Mouse (Mus musculus): Measurements from ENCODE around the gene Slc37a2. TPM values are rescaled to one million over a fixed set of nuclear protein-coding genes. Genes with fewer than 3 reads are reported as not detected.
"Not testable (repeated sequence)": the region's sequence is repeated elsewhere in the genome, so short reads cannot be mapped to it uniquely, and the experiment has no call there.

Gene Slc37a2
- polyA plus RNA-seq (2016; fragmentation: Nextera tagmentation; extraction: Ambion mirVana), result 1.7 TPM in 2 replicates

GRCm38 (mm10) chr9:37255149-37255888, at the start of gene Slc37a2:
Gene Slc37a2, minus strand, starts transcription at chr9:37255738.
- H3K9ac ChIP-seq, result peak within 1 kb of the TSS; percentile 63
- H3K4me2 ChIP-seq (replicated peaks), result peak within 1 kb of the TSS; percentile 84
- WGBS, result 4% methylated on average over 36 of the region's 38 CpGs
- H3K4me1 ChIP-seq, result peaks cover 15% of the 10 kb centered on the region
- H3K4me3 ChIP-seq, result peak within 1 kb of the TSS; percentile 40
- no peaks in the 10 kb centered on the region for H3K9me3 ChIP-seq (replicated peaks)
- H3K36me3 ChIP-seq, result no peaks in the 10 kb centered on the region
- H3K27ac ChIP-seq, result no peak within 1 kb of the TSS
- peak; percentile 71 for ATAC-seq (ENCODE audit: low FRiP score)
- H3K27me3 ChIP-seq, result peaks cover 5% of the 10 kb centered on the region

- Histone ChIP-seq H3K9ac (no peak overlapping the region), H3K27ac (no peak overlapping the region), H3K9me3 (replicated peaks) (no peaks in the 10 kb centered on the region), H3K27me3 (no peaks in the 10 kb centered on the region), H3K4me3 (no peak overlapping the region), H3K36me3 (0 out of 2 replicates have a peak, but pooled peaks cover 2% of the 10 kb centered on the region), H3K4me1 (no peaks in the 10 kb centered on the region), H3K4me2 (replicated peaks) (no peak overlapping the region)
- 98% methylated on average over 1 of the region's 1 CpGs for WGBS
- no peak for ATAC-seq (ENCODE audit: low FRiP score)
Observed at GRCm38 (mm10) chr9:37301720-37302119, 46.2 kb upstream of the Slc37a2 start.

- H3K36me3 ChIP-seq; H3K9me3 ChIP-seq (replicated peaks); H3K4me2 ChIP-seq (replicated peaks); H3K4me1 ChIP-seq; H3K4me3 ChIP-seq; ATAC-seq (ENCODE audit: low FRiP score); H3K9ac ChIP-seq; H3K27me3 ChIP-seq; H3K27ac ChIP-seq: not testable (repeated sequence)
- WGBS, result 79% methylated on average over 1 of the region's 1 CpGs
Observed at GRCm38 (mm10) chr9:37300501-37300900, 45.0 kb upstream of the Slc37a2 start.

GRCm38 (mm10) chr9:37295586-37295985, 40.0 kb upstream of the Slc37a2 start:
- H3K27ac ChIP-seq, result no peak overlapping the region
- H3K4me3 ChIP-seq, result no peak overlapping the region
- H3K36me3 ChIP-seq, result no peaks in the 10 kb centered on the region
- no peak overlapping the region for H3K9ac ChIP-seq
- no peaks in the 10 kb centered on the region for H3K27me3 ChIP-seq
- H3K4me2 ChIP-seq (replicated peaks), result no peak overlapping the region
- no peak for ATAC-seq (ENCODE audit: low FRiP score)
- no peaks in the 10 kb centered on the region for H3K4me1 ChIP-seq
- H3K9me3 ChIP-seq (replicated peaks), result no peaks in the 10 kb centered on the region

GRCm38 (mm10) chr9:37266622-37267021, 11.1 kb upstream of the Slc37a2 start:
- Histone ChIP-seq H3K4me3 (no peak overlapping the region), H3K9ac (no peak overlapping the region), H3K27me3 (no peaks in the 10 kb centered on the region), H3K36me3 (no peaks in the 10 kb centered on the region), H3K4me1 (no peaks in the 10 kb centered on the region), H3K9me3 (replicated peaks) (no peaks in the 10 kb centered on the region), H3K27ac (no peak overlapping the region), H3K4me2 (replicated peaks) (no peak overlapping the region)
- 92% methylated on average over 2 of the region's 2 CpGs for WGBS
- ATAC-seq (ENCODE audit: low FRiP score), result no peak

- Histone ChIP-seq H3K4me3 (peak overlapping the region; percentile 40), H3K27me3 (peaks cover 5% of the 10 kb centered on the region), H3K4me1 (peaks cover 15% of the 10 kb centered on the region), H3K4me2 (replicated peaks) (peak overlapping the region; percentile 84), H3K9ac (no peak overlapping the region), H3K27ac (no peak overlapping the region), H3K36me3 (no peaks in the 10 kb centered on the region), H3K9me3 (replicated peaks) (no peaks in the 10 kb centered on the region)
- WGBS, result 38% methylated on average over 7 of the region's 7 CpGs
- ATAC-seq (ENCODE audit: low FRiP score), result peak; percentile 60; the same call in 1 of the 2 replicates
Observed at GRCm38 (mm10) chr9:37255889-37256225, 319 bp upstream of the Slc37a2 start.

GRCm38 (mm10) chr9:37254531-37255110, 917 bp downstream of the Slc37a2 start:
- Histone ChIP-seq H3K9ac (0 out of 2 replicates have a peak overlapping the region, but pooled peaks have one; percentile 63), H3K4me1 (peaks cover 15% of the 10 kb centered on the region), H3K27me3 (peaks cover 5% of the 10 kb centered on the region), H3K4me3 (peak overlapping the region; percentile 40), H3K9me3 (replicated peaks) (no peaks in the 10 kb centered on the region), H3K4me2 (replicated peaks) (peak overlapping the region; percentile 84), H3K27ac (no peak overlapping the region), H3K36me3 (no peaks in the 10 kb centered on the region)
- WGBS, result 25% methylated on average over 6 of the region's 6 CpGs
- ATAC-seq (ENCODE audit: low FRiP score), result 0 out of 2 replicates have a peak, but pooled peaks have one; percentile 7

GRCm38 (mm10) chr9:37250631-37251030, 4.9 kb downstream of the Slc37a2 start:
- no peaks in the 10 kb centered on the region for H3K36me3 ChIP-seq
- 89% methylated on average over 6 of the region's 6 CpGs for WGBS

GRCm38 (mm10) chr9:37249976-37250375, 5.6 kb downstream of the Slc37a2 start:
- peaks cover 5% of the 10 kb centered on the region for H3K27me3 ChIP-seq
- H3K9ac ChIP-seq, result no peak overlapping the region
- no peaks in the 10 kb centered on the region for H3K9me3 ChIP-seq (replicated peaks)
- no peak overlapping the region for H3K4me3 ChIP-seq
- ATAC-seq (ENCODE audit: low FRiP score), result no peak
- H3K4me1 ChIP-seq, result peaks cover 5% of the 10 kb centered on the region
- H3K4me2 ChIP-seq (replicated peaks), result no peak overlapping the region
- H3K27ac ChIP-seq, result no peak overlapping the region
- WGBS, result 93% methylated on average over 3 of the region's 3 CpGs
- no peaks in the 10 kb centered on the region for H3K36me3 ChIP-seq

More at GRCm38 (mm10) chr9:37250631-37251030, 4.9 kb downstream of the Slc37a2 start:
- no peak overlapping the region for H3K4me3 ChIP-seq
- ATAC-seq (ENCODE audit: low FRiP score), result no peak
- peaks cover 11% of the 10 kb centered on the region for H3K4me1 ChIP-seq
- no peak overlapping the region for H3K9ac ChIP-seq
- no peak overlapping the region for H3K4me2 ChIP-seq (replicated peaks)
- no peak overlapping the region for H3K27ac ChIP-seq
- H3K9me3 ChIP-seq (replicated peaks), result no peaks in the 10 kb centered on the region
- H3K27me3 ChIP-seq, result peaks cover 5% of the 10 kb centered on the region

- H3K27me3 ChIP-seq, result no peaks in the 10 kb centered on the region
- H3K27ac ChIP-seq, result no peak overlapping the region
- H3K4me2 ChIP-seq (replicated peaks), result no peak overlapping the region
- H3K9ac ChIP-seq, result no peak overlapping the region
- no peaks in the 10 kb centered on the region for H3K9me3 ChIP-seq (replicated peaks)
- no peaks in the 10 kb centered on the region for H3K36me3 ChIP-seq
- 63% methylated on average over 3 of the region's 3 CpGs for WGBS
- no peak overlapping the region for H3K4me3 ChIP-seq
- H3K4me1 ChIP-seq, result no peaks in the 10 kb centered on the region
- ATAC-seq (ENCODE audit: low FRiP score), result no peak; the same call in 1 of the 2 replicates
Observed at GRCm38 (mm10) chr9:37248381-37248906, 7.1 kb downstream of the Slc37a2 start.

GRCm38 (mm10) chr9:37247429-37247828, 8.1 kb downstream of the Slc37a2 start:
- Histone ChIP-seq H3K27ac (no peak overlapping the region), H3K27me3 (no peaks in the 10 kb centered on the region), H3K9me3 (replicated peaks) (no peaks in the 10 kb centered on the region), H3K4me2 (replicated peaks) (no peak overlapping the region), H3K4me3 (no peak overlapping the region), H3K4me1 (no peaks in the 10 kb centered on the region), H3K36me3 (no peaks in the 10 kb centered on the region), H3K9ac (no peak overlapping the region)
- ATAC-seq (ENCODE audit: low FRiP score), result no peak

GRCm38 (mm10) chr9:37245810-37246209, 9.7 kb downstream of the Slc37a2 start:
- H3K4me2 ChIP-seq (replicated peaks), result no peak overlapping the region
- no peak overlapping the region for H3K27ac ChIP-seq
- H3K9ac ChIP-seq, result no peak overlapping the region
- H3K4me1 ChIP-seq, result no peaks in the 10 kb centered on the region
- no peaks in the 10 kb centered on the region for H3K27me3 ChIP-seq
- no peak for ATAC-seq (ENCODE audit: low FRiP score)
- H3K9me3 ChIP-seq (replicated peaks), result no peaks in the 10 kb centered on the region
- H3K4me3 ChIP-seq, result no peak overlapping the region
- 97% methylated on average over 1 of the region's 1 CpGs for WGBS
- H3K36me3 ChIP-seq, result no peaks in the 10 kb centered on the region

Data from hindbrain, embryonic 12.5 days (tissue).